Mouse (Mus musculus) urinary bladder, postnatal 10 days (tissue): ENCODE data around the gene Gm20388.

ENCODE experiments used
- DNase-seq: peaks from one replicate; pipeline ENCODE4 v3.0.0; 2022; ENCODE audit warnings: low spot score

The Gm20388 gene

GRCm38 (mm10) chr8:120397444-120398411 is 487.1 kb downstream of the Gm20388 start:
- no peak for DNase-seq

DNA sequence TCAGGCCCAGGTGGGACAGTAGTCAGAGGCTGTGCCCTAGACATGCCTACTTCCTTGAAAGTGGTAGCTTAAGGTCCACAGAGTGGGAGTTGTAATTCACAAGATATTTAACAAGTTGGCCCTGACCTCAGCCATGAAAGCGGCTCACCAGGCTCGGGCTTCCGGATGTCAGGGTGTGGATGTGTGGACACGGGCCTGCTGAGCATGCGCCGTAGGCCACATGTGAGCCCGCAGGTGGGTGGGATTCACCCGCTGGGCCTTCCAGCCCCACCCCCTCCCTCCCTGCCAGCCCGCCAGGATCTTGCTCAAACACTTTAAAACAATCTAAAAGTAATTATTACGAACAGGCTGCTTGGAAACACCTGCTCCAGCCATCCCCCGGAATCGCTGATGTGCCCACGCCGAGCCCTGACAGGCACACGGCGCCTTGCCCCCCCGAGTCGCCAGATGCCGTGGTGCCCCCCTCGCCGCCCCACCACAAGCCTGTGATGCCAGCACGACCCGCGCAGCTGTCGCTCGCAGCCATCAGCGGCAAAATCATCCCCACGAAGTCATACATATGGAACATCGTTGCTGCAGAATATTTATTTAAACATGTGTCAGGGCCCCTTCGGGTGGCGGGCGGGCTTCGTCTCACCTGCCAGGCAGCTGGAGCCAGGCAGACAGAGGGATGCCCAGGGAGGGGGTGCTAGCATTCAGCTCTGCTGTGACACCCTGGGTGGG is 488.7 kb downstream of the Gm20388 start:
- no peak for DNase-seq

DNA sequence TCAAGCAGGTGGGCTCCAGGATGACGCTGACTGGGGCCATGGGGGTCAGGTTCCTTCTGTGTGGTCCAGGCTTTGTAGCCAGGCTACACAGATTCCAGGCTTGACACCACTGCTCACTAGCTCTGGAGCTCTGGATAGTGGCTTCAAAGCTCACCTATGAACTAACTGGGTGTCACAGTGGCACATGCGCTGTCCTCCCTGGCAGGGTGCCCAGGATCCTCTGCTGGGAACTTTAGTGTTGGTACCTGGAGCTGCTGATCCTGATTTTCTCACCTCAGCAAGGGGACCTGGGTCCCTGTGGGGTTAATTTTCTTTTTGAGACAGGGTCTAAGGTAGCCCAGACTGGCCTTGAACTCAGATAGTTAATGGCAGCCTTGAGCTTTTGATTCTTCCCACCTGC is 490.6 kb downstream of the Gm20388 start:
- DNase-seq: no peak

GRCm38 (mm10) chr8:120401712-120402111 is 491.1 kb downstream of the Gm20388 start:
- DNase-seq: no peak

DNA sequence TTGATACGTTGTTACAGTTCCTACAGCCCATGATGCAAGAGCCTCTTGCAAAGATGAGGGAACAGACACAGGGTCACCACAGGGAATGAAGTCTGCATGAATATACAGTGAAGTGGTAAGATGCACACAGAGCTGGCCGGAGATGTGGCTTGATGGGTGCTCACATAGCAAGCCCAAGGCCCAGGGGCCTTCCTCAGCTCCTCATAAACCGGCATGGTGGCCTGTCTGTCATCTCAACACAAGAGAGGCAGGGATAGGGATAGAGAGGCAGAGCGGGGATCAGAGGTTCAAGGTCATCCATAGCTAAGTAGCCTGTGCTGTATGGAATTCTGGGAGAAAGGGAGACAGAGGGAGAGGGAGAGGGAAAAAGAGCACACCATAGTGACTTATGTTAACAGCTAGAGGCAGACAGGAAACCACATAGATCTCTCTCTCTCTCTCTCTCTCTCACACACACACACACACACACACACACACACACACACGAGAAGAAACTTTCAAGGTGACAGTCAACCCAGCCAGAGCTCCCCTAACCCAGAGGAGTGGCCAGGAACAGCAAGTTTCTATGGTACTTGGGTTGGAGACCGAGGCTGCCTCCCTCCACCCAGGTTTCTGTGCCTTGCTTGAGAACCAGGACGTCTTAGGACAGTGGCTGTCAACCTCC is 493.1 kb downstream of the Gm20388 start:
- DNase-seq: no peak

DNA sequence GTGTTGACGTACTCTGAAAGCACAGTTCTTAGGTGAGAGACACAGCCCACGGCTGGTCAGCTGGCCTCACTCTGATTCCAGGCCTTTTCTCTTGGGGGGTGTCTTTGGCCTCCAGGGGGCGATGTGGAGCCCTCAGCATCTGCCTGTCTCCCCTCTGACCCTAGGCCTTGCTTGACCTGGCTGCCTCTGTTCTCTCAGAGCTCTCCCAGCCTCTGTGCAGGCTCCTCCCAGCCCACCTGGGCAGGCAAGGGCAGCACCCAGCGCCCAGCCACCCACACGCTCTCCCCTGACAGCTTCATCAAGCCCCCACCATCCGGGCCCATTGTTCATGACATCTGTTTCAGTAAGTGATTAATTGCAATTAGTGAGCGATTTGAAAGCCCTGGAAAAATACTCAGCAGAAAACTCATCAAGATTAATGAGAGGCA is 494.0 kb downstream of the Gm20388 start:
- no peak for DNase-seq

- no peak for DNase-seq
Observed at GRCm38 (mm10) chr8:120406008-120406632, 495.5 kb downstream of the Gm20388 start.

- no peak for DNase-seq
Observed at GRCm38 (mm10) chr8:120407701-120408240, 497.1 kb downstream of the Gm20388 start.

DNA sequence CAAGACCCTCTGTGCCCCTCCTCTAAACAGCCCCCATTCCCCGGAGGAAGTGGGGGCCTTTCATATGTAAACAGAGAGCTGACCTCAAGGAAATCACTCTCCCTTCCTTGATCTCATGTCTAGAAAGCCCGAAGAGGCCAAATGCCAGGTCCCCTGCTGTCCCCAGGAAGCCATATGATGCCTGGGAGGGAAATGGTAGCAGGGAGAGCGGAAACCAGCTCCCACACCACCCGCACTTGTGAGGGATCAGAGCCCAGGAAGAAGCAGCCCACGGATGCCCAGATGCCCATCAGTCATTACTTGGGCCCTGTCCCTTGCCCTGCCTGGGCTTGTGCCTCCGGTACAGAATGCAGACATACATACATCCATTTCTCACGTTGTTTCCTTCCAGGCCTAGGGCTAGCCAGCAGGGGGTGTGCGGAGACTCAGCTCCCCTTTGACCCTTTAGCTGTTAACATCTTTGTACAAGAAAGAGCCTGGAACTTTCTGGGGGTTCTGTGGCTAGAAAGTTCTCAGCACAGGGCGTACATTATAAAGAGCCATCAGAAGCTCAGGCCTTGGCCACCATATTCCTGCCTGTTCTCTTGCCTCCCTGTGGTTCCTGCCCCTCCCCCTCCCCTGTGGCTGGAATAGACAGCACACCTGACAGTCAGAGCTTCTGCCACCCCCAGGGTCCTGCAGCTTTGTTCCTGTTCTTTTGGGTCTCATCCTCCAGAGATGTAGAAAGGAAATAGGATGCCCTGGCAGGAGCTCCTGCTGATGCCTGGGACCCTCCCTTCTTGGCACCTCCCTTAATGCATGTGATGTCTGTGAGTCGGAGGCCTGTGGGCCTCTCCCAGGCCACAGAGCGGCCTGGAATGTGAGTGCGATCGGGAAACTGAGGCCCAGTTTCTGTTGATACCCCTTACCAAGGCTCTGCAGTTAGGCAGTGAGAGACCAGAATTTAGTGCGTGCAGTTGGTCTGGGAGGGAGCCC is 497.9 kb downstream of the Gm20388 start:
- DNase-seq: no peak

GRCm38 (mm10) chr8:120409371-120410013 is 498.9 kb downstream of the Gm20388 start:
- no peak for DNase-seq

- DNase-seq: no peak
Observed at GRCm38 (mm10) chr8:120411059-120411458, 500.4 kb downstream of the Gm20388 start.

GRCm38 (mm10) chr8:120411862-120412261 is 501.2 kb downstream of the Gm20388 start:
- DNase-seq: no peak

DNA sequence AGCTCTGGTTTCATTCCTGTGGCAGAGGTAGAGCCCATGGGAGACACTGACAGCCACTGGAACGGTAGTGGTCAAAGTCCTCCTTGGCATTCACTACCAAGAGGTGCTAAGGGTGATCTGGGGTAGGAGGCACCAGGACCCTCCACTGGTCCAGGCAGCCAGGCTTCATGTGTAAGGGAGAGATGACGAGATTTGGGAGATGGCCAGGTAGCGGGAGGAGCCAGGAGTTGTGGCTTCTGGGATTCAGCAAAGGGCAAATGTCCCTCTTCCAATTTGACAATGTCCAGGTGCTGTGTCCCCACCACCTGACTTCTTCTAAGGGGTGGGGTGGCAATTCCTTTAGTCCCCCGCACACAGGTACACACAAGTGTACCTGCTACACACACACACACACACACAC is 501.7 kb downstream of the Gm20388 start:
- DNase-seq: no peak

GRCm38 (mm10) chr8:120412911-120413625 is 502.4 kb downstream of the Gm20388 start:
- no peak for DNase-seq

DNA sequence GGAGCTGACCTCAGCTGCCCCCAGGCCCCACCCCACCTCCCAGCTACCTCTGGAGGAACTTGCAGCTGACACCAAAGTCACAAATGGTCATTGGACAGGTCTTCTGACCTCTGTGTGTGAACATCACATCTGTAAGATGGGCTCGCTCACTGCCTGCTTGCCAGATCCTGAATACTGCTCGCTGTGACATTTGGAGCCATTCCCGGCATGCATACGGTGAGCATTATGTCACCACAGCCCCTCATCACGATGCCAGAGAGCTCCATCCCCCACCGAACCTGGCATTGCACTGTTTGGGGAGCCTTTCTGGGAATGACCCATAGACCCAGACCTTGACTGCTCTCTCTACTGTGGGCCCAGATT is 503.0 kb downstream of the Gm20388 start:
- no peak for DNase-seq

DNA sequence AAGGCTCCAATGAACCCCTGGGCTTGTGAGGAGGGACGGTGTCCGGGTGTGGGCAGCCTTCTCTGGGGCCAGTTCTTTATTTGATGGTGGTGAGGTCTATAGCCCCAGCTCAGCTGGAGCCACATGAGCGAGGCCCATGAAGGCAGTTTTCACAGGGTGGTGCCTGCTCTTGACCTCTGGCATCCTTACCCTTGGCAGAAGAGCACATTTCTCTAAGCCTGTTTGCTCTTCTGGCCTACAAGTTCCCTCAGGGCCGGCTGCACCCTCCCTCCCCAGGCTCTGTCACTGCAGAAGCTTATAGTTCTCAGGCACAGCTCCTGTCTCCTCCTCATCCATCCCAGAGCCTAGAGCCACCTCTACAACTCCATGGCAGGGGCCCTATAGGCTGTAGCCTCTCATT is 503.6 kb downstream of the Gm20388 start:
- DNase-seq: no peak

GRCm38 (mm10) chr8:120415474-120415873 is 504.8 kb downstream of the Gm20388 start:
- DNase-seq: no peak

- DNase-seq: no peak
Observed at GRCm38 (mm10) chr8:120416173-120416521, 505.5 kb downstream of the Gm20388 start.
